Mouse (Mus musculus) kidney, postnatal 10 days (tissue): ENCODE measurements around the gene Mef2c.
A peak's percentile ranks its signal among the peaks of the same experiment; 100 is the strongest.

Source experiments
- DNase-seq: peaks from one replicate; pipeline ENCODE4 v3.0.0; 2021; ENCODE audit warnings: mixed read lengths

Mef2c gene

DNA sequence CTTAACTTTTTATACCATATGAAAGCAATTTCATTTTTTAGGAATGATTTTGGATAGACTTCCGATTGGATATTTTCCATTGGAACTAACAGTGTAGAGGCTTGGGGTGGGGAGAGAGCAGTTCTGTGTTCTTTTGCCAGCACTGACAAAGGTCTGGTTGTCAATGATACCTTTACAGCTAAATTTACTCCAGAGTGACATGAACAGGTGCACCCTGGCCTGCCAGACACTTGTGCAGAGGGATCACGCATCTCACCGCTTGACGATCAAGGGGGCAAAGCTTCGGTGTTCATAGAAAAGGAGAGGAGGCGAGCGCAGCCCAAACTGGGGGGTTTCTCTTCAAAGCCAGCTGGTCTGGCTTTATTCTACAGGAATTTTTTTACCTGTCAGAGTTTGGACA is at the start of gene Mef2c:
TSS of gene Mef2c (plus strand) at position 116 of the 400 bp plus-strand sequence.
- no peak for DNase-seq

GRCm38 (mm10) chr13:83458729-83459128 is 45.1 kb upstream of the Mef2c start:
- DNase-seq: peak; percentile 15

DNA sequence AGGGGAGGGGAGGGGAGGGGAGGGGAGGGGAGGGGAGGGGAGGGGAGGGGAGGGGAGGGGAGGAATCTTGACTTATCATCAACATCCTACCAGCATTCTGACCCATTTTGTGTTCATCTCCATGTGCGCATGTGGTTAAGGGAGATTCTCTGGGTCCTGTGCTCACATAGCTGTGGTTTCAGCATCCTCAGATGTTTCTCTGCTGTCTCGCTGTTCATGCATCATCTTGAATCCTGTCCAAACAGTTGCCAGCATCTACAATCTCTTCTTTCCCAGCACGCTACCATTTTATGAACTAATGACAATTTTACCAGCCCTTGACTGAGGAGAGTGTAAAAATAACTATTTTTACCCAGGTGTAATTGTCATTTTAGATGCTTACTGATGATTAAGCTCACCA is 44.2 kb upstream of the Mef2c start:
- DNase-seq: no peak

GRCm38 (mm10) chr13:83460620-83461019 is 43.2 kb upstream of the Mef2c start:
- DNase-seq: no peak

DNA sequence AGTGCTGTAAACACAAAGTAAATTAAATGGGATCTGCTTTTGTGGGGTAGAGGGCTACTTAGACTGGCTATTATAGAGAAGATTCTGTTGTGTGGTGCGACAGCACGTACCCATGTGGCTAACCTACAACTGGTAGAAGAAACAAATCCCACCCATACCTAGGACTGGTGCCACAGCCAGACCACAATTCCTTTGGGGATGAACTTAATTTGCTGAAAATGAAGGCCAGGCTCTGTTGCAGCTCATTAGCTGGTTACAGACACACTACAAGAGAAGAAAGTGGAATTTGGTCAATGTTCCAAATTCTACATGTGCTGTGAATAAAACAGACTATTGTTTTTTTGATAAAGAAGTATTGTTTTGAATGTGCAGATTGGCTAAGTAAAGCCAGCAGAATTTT is 42.3 kb upstream of the Mef2c start:
- no peak for DNase-seq

GRCm38 (mm10) chr13:83466756-83467155 is 37.1 kb upstream of the Mef2c start:
- no peak for DNase-seq

DNA sequence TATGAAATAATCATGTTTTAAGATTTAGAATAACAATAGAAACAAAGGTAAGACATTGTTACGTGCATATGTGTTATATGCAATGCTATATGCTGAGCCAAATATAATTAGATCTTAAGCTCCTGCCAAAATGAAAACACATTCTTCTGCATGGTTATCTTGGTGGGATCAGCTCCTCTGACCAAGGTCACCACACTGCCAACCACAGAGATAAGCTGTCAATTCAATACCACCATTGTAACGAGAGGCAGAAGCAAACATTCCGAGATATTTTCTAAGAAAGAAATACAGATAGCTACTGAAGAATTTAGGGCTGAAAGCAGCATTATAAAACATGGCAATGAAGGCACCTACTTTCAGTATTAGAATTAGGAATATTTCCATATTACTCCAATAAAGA is 35.0 kb upstream of the Mef2c start:
- DNase-seq: no peak

GRCm38 (mm10) chr13:83473755-83474154 is 30.1 kb upstream of the Mef2c start:
- DNase-seq: no peak

DNA sequence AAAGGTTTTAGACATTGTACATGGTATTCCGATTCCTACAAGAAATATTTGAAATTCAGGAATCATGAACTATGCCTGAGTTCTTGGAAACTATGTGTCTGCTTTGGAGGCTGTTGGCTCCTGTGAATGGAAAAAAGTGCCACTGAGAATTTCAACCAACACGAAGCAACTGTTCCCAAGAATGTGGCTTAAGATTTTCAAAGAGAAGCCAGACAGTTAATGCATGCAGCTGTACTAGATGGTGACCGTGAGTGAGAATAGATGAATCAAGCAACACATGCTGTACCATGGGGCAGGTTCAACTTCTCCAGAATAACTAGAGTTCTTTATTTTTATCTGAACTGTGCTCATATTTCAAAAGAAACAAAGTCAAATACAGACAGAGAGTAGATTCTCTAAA is 23.4 kb upstream of the Mef2c start:
- no peak for DNase-seq

- DNase-seq: peak; percentile 12
These were observed 22.5 kb upstream of the Mef2c start for GRCm38 (mm10) chr13:83481310-83481709.

DNA sequence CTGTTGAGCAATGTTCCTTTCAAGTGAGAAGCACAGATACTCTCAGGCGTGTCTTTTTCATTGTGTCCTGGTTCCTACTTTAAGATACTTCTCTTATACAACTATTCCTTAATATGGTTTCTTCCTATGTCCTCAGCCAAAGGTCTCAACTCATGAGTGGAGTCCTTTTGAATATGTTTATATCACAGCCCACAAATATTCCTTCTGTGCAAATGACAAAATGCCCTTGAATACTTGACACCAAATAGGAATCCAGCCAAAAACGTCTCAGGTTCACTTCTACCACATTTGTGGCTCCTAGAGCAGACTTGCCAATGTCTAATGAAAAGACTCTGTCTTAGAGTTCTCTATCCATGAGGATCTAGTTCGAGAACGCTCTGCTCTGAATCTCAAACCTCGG is 21.7 kb upstream of the Mef2c start:
- no peak for DNase-seq

DNA sequence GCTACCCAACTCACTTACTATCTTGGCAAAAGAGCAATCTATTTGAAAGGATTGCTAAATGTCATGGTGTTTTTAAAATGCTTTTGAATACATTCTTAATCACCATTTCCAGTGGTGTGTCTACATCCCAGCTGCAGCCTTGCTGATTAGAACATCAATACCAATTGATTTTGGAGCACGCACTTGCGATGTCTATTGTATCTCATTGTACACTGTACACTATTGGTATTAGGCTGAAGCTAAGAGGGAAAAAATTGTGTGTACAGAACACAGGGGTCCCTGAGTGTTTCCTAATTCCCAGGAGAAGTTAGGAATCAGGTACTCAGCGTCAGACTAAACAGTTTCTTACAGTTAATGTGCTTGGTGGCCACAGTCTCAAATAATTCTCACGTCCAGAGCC is 19.6 kb upstream of the Mef2c start:
- no peak for DNase-seq

- DNase-seq: no peak
These were observed 19.0 kb upstream of the Mef2c start for GRCm38 (mm10) chr13:83484721-83485369.

- no peak for DNase-seq
These were observed 11.8 kb upstream of the Mef2c start for GRCm38 (mm10) chr13:83492051-83492450.

DNA sequence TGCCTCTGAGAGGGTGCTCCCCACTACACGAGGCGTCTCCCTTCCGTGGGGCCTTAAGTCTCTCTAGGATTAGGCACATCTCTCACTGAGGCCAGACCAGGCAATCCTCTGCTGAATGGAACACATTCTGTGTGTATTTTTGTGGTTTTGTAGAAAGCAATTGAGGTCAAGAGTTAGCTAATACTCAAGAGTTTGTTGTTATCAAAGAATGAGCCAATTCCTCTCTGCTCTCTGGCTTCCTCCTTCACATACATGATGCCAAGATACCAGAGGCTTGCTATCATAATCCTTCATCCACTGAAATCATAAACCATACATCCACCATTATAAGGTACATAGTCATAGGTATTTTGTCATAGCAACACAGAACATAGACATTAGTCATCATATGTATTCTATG is 6.1 kb upstream of the Mef2c start:
- DNase-seq: no peak

DNA sequence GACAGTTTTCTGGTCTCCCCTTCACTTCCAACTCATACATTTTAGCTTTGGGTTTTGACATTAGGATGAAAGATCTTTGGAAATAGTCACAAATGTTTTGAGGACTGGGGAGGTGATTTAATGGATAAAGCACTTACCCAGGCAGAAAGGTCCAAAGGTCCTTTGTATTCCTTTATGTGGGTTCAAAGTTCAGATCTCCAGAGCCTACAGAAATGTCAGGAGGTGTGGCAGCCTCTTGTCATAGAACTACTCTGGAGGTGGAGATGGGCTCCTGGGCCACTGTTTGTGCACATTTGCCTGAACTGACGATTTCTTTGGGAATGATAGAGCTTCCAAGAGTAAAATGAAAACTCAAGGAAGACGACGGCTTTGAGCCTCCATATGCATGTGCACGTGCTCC is 4.3 kb upstream of the Mef2c start:
- DNase-seq: no peak

GRCm38 (mm10) chr13:83507687-83508086 is 3.9 kb downstream of the Mef2c start:
- DNase-seq: no peak

GRCm38 (mm10) chr13:83515013-83515547 is 11.2 kb downstream of the Mef2c start:
- no peak for DNase-seq

GRCm38 (mm10) chr13:83517660-83518609 is 14.1 kb downstream of the Mef2c start:
- DNase-seq: peak; percentile 76

DNA sequence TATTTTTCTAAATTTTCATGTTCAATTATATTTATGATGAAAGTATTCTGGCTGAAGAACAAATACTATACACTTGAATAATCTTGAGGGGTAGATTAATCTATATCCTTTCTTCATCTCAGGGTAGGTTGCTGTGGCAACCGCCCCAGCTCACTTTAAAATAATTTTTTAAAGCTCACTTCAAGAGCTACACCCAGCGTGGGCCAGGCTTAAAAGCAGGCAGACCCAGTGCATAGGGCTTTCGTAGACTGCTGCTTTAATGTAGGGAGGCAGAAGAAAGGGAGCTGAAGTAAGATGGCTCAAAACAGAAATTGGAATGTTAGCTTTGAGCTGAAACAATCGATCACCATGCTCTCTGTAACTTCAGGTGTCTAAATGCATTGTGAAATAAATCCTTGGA is 17.0 kb downstream of the Mef2c start:
- DNase-seq: no peak

- DNase-seq: peak; percentile 72
These were observed 19.6 kb downstream of the Mef2c start for GRCm38 (mm10) chr13:83523232-83523969.

GRCm38 (mm10) chr13:83524159-83524901 is 20.5 kb downstream of the Mef2c start:
- peak; percentile 82 for DNase-seq
